Mouse (Mus musculus) myocyte (in vitro differentiated cells): ENCODE data around the gene Srpr. TPM values are rescaled to one million over a fixed set of nuclear protein-coding genes. Genes with fewer than 3 reads are reported as not detected.

ENCODE experiments used
- polyA plus RNA-seq: library from polyadenylated mRNA; unstranded; fragments of >200 nt; fragmentation: generic; extraction: Trizol; gene quantifications from one replicate; pipeline ENCODE4 v1.2.1, GENCODE M21; 2012; ENCODE audit warnings: missing spikeins

Srpr gene
- polyA plus RNA-seq, 1 experiment, result 103 TPM

Other genes starting within 250 kb of the Srpr start
- 24.0 TPM for gene St3gal4, start 80.9 kb upstream of the Srpr start, polyA plus RNA-seq
- gene Dcps, start 24.1 kb upstream of the Srpr start, polyA plus RNA-seq, result 72.8 TPM
- 5.0 TPM for gene Tirap, start 116 bp downstream of the Srpr start, polyA plus RNA-seq
- 18.6 TPM for gene Foxred1, start 10.9 kb downstream of the Srpr start, polyA plus RNA-seq
- 27.1 TPM for gene Fam118b, start 67.6 kb downstream of the Srpr start, polyA plus RNA-seq
- gene Rpusd4, start 67.7 kb downstream of the Srpr start, polyA plus RNA-seq, result 13.2 TPM
- 49.9 TPM for gene Cdon, start 221.0 kb downstream of the Srpr start, polyA plus RNA-seq